Mouse (Mus musculus): Measurements from ENCODE around the gene Tbx3. TPM values are rescaled to one million over a fixed set of nuclear protein-coding genes. Genes with fewer than 3 reads are reported as not detected.

Tbx3 gene
- polyA plus RNA-seq, 1 experiment from 2014 or later: 5.1 TPM

DNA sequence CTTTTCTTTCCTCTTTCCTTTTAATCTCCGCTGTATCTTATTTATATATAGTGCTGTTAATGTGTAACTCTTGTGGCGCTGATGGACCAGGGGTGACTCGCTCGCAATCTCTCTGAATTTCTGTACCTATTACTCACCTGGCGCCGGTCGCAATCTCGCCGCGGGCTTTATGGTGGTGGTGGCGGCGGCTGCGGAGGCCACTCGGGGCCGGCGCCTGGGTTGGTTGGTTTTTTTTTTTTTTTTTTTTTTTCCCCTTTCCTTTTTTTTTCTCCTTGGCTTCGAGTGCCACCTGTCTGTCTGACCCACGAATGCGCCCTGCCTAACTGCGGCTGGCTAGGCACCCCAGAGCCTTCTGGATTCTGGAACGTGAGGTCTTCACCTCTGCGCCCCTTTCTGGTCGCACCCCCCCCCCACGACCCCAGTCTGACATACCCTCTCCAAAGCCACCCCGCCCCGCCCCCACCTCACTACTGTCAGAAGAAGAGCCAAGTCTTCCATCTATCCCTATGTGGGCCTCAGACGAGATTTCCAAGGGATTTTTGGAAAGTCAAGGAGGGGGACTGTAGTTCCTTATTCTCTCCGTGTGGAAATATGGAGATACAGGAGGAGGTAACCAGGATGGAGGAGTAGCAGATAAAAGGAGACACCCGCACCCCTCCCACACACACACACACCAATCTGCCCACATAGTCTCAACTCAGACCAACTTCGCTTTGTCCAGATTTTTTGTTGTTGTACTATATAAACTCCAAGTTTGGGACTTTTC, 15.9 kb downstream of the Tbx3 start:
- Histone ChIP-seq H3K9ac (ENCODE audit: low read depth, low read length) (no peak overlapping the region), H3K27me3 (ENCODE audit: control insufficient read depth, insufficient read depth, low read length) (peaks cover 91% of the 10 kb centered on the region), H3K9me3 (ENCODE audit: control insufficient read depth, low read length) (no peaks in the 10 kb centered on the region), H3K4me3 (ENCODE audit: low read depth, low read length) (no peak overlapping the region), H3K36me3 (ENCODE audit: control insufficient read depth, insufficient read depth, low read length) (no peaks in the 10 kb centered on the region), H3K4me2 (replicated peaks; ENCODE audit: low read depth, low read length) (no peak overlapping the region), H3K4me1 (replicated peaks; ENCODE audit: control insufficient read depth, insufficient read depth, low read length) (0 out of 2 replicates have a peak, but pooled peaks cover 5% of the 10 kb centered on the region), H3K27ac (ENCODE audit: low read depth, low read length) (no peak overlapping the region)
- WGBS: 1% methylated on average over 30 of the region's 30 CpGs
- DNase-seq (ENCODE audit: low spot score) (no peak), ATAC-seq (ENCODE audit: low FRiP score) (no peak)

DNA sequence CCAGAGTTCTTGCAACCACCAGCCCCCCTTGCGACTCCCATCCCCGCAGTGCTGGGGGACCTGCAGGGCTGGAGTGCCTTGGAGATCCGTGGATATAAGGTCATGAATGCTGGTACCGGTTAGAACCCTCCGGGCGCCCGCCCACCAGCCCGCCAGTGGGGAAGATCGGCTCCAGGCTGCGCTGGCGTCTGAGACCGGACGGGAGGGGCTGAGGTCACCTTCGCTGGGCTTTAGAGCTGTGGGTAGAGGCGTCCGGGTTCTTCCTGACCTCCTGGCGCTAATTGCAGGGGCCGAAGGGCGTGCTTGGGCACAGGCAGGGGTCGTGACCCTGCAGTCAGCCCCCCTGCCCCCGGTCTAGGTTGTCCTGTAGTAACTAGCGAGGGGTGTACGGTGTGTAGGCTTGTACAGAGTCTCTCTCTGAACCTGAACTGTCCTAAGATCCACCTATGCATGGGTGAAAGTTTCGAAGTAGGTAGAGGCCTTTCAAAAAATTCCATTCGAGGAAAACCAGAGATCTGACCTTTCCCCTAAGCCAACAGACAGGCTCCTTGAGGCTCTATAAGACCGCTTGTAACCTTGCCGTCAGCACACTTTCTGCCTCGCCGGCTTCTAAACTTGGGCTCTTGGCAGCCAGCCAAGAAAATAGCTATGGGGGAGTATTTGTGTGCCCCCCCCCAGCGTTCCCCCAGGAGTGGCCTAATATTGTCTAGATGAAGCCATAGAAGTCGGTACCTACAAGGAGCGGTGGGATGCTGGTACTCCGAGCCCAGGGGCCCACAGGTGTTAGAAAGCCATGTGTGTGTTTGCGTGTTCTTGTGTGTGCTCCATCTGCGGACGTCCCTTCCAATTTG, 16.8 kb downstream of the Tbx3 start:
- WGBS: 2% methylated on average over 36 of the region's 36 CpGs
- H3K4me3 ChIP-seq (ENCODE audit: low read depth, low read length): no peak overlapping the region
- H3K9me3 ChIP-seq (ENCODE audit: control insufficient read depth, low read length): no peaks in the 10 kb centered on the region
- DNase-seq (ENCODE audit: low spot score) (peak; percentile 47), ATAC-seq (ENCODE audit: low FRiP score) (0 out of 2 replicates have a peak, but pooled peaks have one; percentile 47)
- peaks cover 90% of the 10 kb centered on the region for H3K27me3 ChIP-seq (ENCODE audit: control insufficient read depth, insufficient read depth, low read length)
- H3K4me2 ChIP-seq (replicated peaks; ENCODE audit: low read depth, low read length): no peak overlapping the region
- no peak overlapping the region for H3K27ac ChIP-seq (ENCODE audit: low read depth, low read length)
- H3K36me3 ChIP-seq (ENCODE audit: control insufficient read depth, insufficient read depth, low read length): no peaks in the 10 kb centered on the region
- 0 out of 2 replicates have a peak, but pooled peaks cover 5% of the 10 kb centered on the region for H3K4me1 ChIP-seq (replicated peaks; ENCODE audit: control insufficient read depth, insufficient read depth, low read length)
- no peak overlapping the region for H3K9ac ChIP-seq (ENCODE audit: low read depth, low read length)

DNA sequence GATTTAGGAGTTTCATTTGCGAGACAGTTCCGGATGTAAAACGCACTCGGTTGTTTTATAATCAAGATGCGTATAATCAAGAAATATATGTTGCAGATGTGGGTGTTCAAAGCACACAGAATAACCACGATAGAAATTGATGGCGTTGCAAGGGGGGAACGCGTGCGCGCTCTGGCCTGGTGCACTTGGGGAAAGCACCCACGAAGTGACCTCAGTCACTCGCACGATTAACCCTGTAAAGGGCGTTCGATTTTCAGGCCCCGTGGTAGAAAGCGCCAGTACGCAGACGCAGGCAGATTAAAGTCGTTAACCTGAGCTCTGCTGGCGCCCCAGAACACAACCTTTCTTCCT, 17.4 kb downstream of the Tbx3 start:
- WGBS: 5% methylated on average over 22 of the region's 22 CpGs
- ATAC-seq (ENCODE audit: low FRiP score) (no peak), DNase-seq (ENCODE audit: low spot score) (no peak)
- H3K9me3 ChIP-seq (ENCODE audit: control insufficient read depth, low read length): no peaks in the 10 kb centered on the region
- no peak overlapping the region for H3K27ac ChIP-seq (ENCODE audit: low read depth, low read length)
- no peak overlapping the region for H3K9ac ChIP-seq (ENCODE audit: low read depth, low read length)
- H3K4me2 ChIP-seq (replicated peaks; ENCODE audit: low read depth, low read length): no peak overlapping the region
- H3K36me3 ChIP-seq (ENCODE audit: control insufficient read depth, insufficient read depth, low read length): no peaks in the 10 kb centered on the region
- 0 out of 2 replicates have a peak, but pooled peaks cover 3% of the 10 kb centered on the region for H3K4me1 ChIP-seq (replicated peaks; ENCODE audit: control insufficient read depth, insufficient read depth, low read length)
- H3K27me3 ChIP-seq (ENCODE audit: control insufficient read depth, insufficient read depth, low read length): peaks cover 90% of the 10 kb centered on the region
- H3K4me3 ChIP-seq (ENCODE audit: low read depth, low read length): no peak overlapping the region

DNA sequence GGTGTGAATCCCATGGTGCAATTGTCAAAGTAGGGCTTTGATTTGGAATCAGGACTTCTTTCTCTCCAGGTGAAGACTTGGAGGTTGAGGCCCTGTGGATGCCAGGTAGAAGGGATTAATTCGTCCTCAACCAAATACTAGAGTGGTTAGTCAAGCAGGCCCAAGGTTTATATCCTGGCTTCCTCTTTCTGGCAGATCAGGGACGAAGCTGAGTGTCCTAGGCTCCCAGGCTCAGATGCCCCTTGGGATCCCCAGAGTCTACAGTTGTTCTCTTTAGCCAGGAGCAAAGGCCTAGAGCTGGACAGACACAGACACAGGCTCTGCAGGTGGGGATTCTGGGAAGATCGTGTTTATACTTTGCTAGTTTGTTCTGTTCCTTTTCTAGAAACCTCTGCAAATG, 17.8 kb downstream of the Tbx3 start:
- 7% methylated on average over 3 of the region's 3 CpGs for WGBS
- H3K4me2 ChIP-seq (replicated peaks; ENCODE audit: low read depth, low read length): no peak overlapping the region
- H3K27ac ChIP-seq (ENCODE audit: low read depth, low read length): no peak overlapping the region
- no peaks in the 10 kb centered on the region for H3K9me3 ChIP-seq (ENCODE audit: control insufficient read depth, low read length)
- 0 out of 2 replicates have a peak, but pooled peaks cover 3% of the 10 kb centered on the region for H3K4me1 ChIP-seq (replicated peaks; ENCODE audit: control insufficient read depth, insufficient read depth, low read length)
- ATAC-seq (ENCODE audit: low FRiP score): no peak
- peaks cover 87% of the 10 kb centered on the region for H3K27me3 ChIP-seq (ENCODE audit: control insufficient read depth, insufficient read depth, low read length)
- peak; percentile 31 for DNase-seq (ENCODE audit: low spot score)
- no peak overlapping the region for H3K4me3 ChIP-seq (ENCODE audit: low read depth, low read length)
- H3K9ac ChIP-seq (ENCODE audit: low read depth, low read length): no peak overlapping the region
- H3K36me3 ChIP-seq (ENCODE audit: control insufficient read depth, insufficient read depth, low read length): no peaks in the 10 kb centered on the region

DNA sequence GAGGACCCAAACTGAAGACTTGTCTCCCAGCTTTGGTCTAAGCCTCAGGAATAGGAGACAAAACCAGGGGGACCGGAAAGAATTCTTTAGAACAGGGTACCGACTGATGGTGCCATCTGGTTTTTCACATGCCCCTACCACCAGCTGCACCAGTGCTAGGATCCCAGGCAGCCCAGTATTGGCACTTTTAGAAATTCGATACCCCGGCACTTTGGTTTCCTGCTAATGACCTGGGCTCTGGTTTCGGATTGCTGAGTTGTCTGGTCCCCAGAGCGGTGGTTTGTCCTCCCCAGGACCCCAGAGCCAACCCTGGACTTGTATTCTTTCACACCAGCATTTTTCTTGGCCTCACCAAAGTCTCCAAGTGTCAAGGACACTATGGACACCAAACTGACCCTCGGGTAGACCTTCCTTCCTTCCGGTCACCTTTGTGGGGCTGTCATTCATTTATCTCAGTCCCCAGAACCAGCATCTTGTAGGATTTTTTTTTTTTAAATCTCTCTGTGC, 18.5 kb downstream of the Tbx3 start:
- ATAC-seq (ENCODE audit: low FRiP score): no peak
- DNase-seq (ENCODE audit: low spot score): no peak
- no peak overlapping the region for H3K4me2 ChIP-seq (replicated peaks; ENCODE audit: low read depth, low read length)
- H3K27ac ChIP-seq (ENCODE audit: low read depth, low read length): no peak overlapping the region
- no peak overlapping the region for H3K9ac ChIP-seq (ENCODE audit: low read depth, low read length)
- peaks cover 88% of the 10 kb centered on the region for H3K27me3 ChIP-seq (ENCODE audit: control insufficient read depth, insufficient read depth, low read length)
- H3K36me3 ChIP-seq (ENCODE audit: control insufficient read depth, insufficient read depth, low read length): no peaks in the 10 kb centered on the region
- H3K9me3 ChIP-seq (ENCODE audit: control insufficient read depth, low read length): no peaks in the 10 kb centered on the region
- WGBS: 23% methylated on average over 8 of the region's 8 CpGs
- 0 out of 2 replicates have a peak, but pooled peaks cover 3% of the 10 kb centered on the region for H3K4me1 ChIP-seq (replicated peaks; ENCODE audit: control insufficient read depth, insufficient read depth, low read length)
- H3K4me3 ChIP-seq (ENCODE audit: low read depth, low read length): no peak overlapping the region

- no peak overlapping the region for H3K4me3 ChIP-seq (ENCODE audit: low read depth, low read length)
- no peak overlapping the region for H3K9ac ChIP-seq (ENCODE audit: low read depth, low read length)
- 0 out of 2 replicates have a peak, but pooled peaks cover 3% of the 10 kb centered on the region for H3K4me1 ChIP-seq (replicated peaks; ENCODE audit: control insufficient read depth, insufficient read depth, low read length)
- H3K4me2 ChIP-seq (replicated peaks; ENCODE audit: low read depth, low read length): no peak overlapping the region
- H3K27me3 ChIP-seq (ENCODE audit: control insufficient read depth, insufficient read depth, low read length): peaks cover 87% of the 10 kb centered on the region
- no peak for ATAC-seq (ENCODE audit: low FRiP score)
- no peak for DNase-seq (ENCODE audit: low spot score)
- H3K36me3 ChIP-seq (ENCODE audit: control insufficient read depth, insufficient read depth, low read length): no peaks in the 10 kb centered on the region
- H3K9me3 ChIP-seq (ENCODE audit: control insufficient read depth, low read length): no peaks in the 10 kb centered on the region
- H3K27ac ChIP-seq (ENCODE audit: low read depth, low read length): no peak overlapping the region
- WGBS: 43% methylated on average over 3 of the region's 3 CpGs
Observed at GRCm38 (mm10) chr5:119689501-119689900, 19.0 kb downstream of the Tbx3 start.

GRCm38 (mm10) chr5:119691075-119691474, 20.6 kb downstream of the Tbx3 start:
- Histone ChIP-seq H3K36me3 (ENCODE audit: control insufficient read depth, insufficient read depth, low read length) (no peaks in the 10 kb centered on the region), H3K4me3 (ENCODE audit: low read depth, low read length) (no peak overlapping the region), H3K4me1 (replicated peaks; ENCODE audit: control insufficient read depth, insufficient read depth, low read length) (no peaks in the 10 kb centered on the region), H3K27me3 (ENCODE audit: control insufficient read depth, insufficient read depth, low read length) (peaks cover 78% of the 10 kb centered on the region), H3K9ac (ENCODE audit: low read depth, low read length) (no peak overlapping the region), H3K9me3 (ENCODE audit: control insufficient read depth, low read length) (no peaks in the 10 kb centered on the region), H3K4me2 (replicated peaks; ENCODE audit: low read depth, low read length) (no peak overlapping the region), H3K27ac (ENCODE audit: low read depth, low read length) (no peak overlapping the region)
- WGBS: 1% methylated on average over 13 of the region's 13 CpGs
- ATAC-seq (ENCODE audit: low FRiP score): no peak
- peak; percentile 89 for DNase-seq (ENCODE audit: low spot score)

DNA sequence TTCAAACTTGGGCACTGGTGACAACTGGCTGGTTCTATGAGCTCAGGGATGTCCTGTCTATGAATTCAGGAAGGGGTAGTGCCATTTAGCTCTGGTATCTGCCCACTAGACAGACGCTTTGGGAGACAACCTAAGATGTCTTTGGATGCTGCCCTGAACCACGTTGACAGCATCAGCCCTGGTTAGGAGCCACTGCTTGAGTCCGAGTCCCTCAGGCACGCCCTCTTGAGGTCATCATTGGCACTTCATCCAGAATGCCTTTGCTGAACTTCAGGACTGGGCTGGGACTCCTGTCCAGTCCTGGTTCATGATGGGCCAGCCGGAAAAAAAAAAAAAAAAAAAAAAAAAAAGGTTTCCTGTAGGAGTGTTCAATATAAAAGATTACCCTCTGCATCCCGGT, 22.0 kb downstream of the Tbx3 start:
- no peak overlapping the region for H3K27ac ChIP-seq (ENCODE audit: low read depth, low read length)
- WGBS: 32% methylated on average over 6 of the region's 6 CpGs

More for the DNA sequence above, 22.0 kb downstream of the Tbx3 start:
- DNase-seq (ENCODE audit: low spot score): no peak
- H3K36me3 ChIP-seq (ENCODE audit: control insufficient read depth, insufficient read depth, low read length): no peaks in the 10 kb centered on the region
- no peak overlapping the region for H3K4me2 ChIP-seq (replicated peaks; ENCODE audit: low read depth, low read length)
- peaks cover 77% of the 10 kb centered on the region for H3K27me3 ChIP-seq (ENCODE audit: control insufficient read depth, insufficient read depth, low read length)
- no peak overlapping the region for H3K9ac ChIP-seq (ENCODE audit: low read depth, low read length)
- no peak overlapping the region for H3K4me3 ChIP-seq (ENCODE audit: low read depth, low read length)
- no peaks in the 10 kb centered on the region for H3K4me1 ChIP-seq (replicated peaks; ENCODE audit: control insufficient read depth, insufficient read depth, low read length)
- H3K9me3 ChIP-seq (ENCODE audit: control insufficient read depth, low read length): no peaks in the 10 kb centered on the region
- no peak for ATAC-seq (ENCODE audit: low FRiP score)
